Mouse (Mus musculus) hindbrain, postnatal 0 days (tissue): Measurements from ENCODE around the gene Xpo4. TPM values are rescaled to one million over a fixed set of nuclear protein-coding genes. Genes with fewer than 3 reads are reported as not detected.

Source experiments
- ATAC-seq: fragments of 200-750 bp; cut with Nextera tagmentation; 2 replicates; pipeline ENCODE4 v1.8.0; 2017; ENCODE audit warnings: mild to moderate bottlenecking, moderate TSS enrichment, moderate library complexity
- DNase-seq: peaks from one replicate; pipeline ENCODE4 v3.0.0-alpha.2; 2015; ENCODE audit warnings: low spot score
- H3K27ac ChIP-seq: fragments of 300-500 bp; sonication (generic); 2 replicates; pipeline ENCODE4 v1.5.1; 2014; ENCODE audit warnings: mild to moderate bottlenecking
- H3K27me3 ChIP-seq: fragments of 300-500 bp; sonication (generic); 2 replicates; pipeline ENCODE4 v1.6.1; 2014; ENCODE audit warnings: low read length, mixed read lengths; ENCODE audit not compliant: insufficient read depth
- H3K36me3 ChIP-seq: fragments of 300-500 bp; sonication (generic); 2 replicates; pipeline ENCODE4 v1.6.1; 2014; ENCODE audit warnings: low read length, mixed read lengths; ENCODE audit not compliant: insufficient read depth
- H3K4me1 ChIP-seq: fragments of 300-500 bp; sonication (generic); 2 replicates; pipeline ENCODE4 v1.6.1; 2014; ENCODE audit warnings: antibody characterized with exemption, low read length, mixed read lengths; ENCODE audit not compliant: insufficient read depth
- H3K4me2 ChIP-seq: fragments of 300-500 bp; sonication (generic); 2 replicates; pipeline ENCODE4 v1.6.1; 2014; ENCODE audit warnings: low read depth, mild to moderate bottlenecking, low read length, moderate library complexity, mixed read lengths
- H3K4me3 ChIP-seq: fragments of 300-500 bp; sonication (generic); 2 replicates; pipeline ENCODE4 v1.5.1; 2014; ENCODE audit warnings: low read length
- H3K9ac ChIP-seq: fragments of 300-500 bp; sonication (generic); replicated peaks from 2 replicates; pipeline ENCODE4 v1.6.1; 2014; ENCODE audit warnings: mild to moderate bottlenecking, low read length, moderate library complexity, mixed read lengths
- H3K9me3 ChIP-seq: fragments of 300-500 bp; sonication (generic); 2 replicates; pipeline ENCODE4 v1.6.1; 2016; ENCODE audit warnings: low read length, mixed read lengths
- CTCF ChIP-seq: IDR thresholded peaks from 2 replicates; pipeline ENCODE4 v1.5.1; 2016; ENCODE audit warnings: antibody characterized with exemption, control low read depth, low read depth
- WGBS: fragments of 180-500 bp; shearing (Covaris S2); extraction: QIAGEN DNeasy Blood & Tissue Kit; methylation state at CpG from one replicate; pipeline ENCODE4 v1.1.7; 2014; 5-methylcytosine and 5-hydroxymethylcytosine counted together
- polyA plus RNA-seq: library from polyadenylated mRNA; unstranded; fragments of >200 nt; fragmentation: Nextera tagmentation; extraction: Ambion mirVana; gene quantifications from 2 replicates; pipeline ENCODE4 v1.2.1, GENCODE M21; 2015
- total RNA-seq: library from RNA; depleted of rRNA; stranded (reverse); fragments of >200 nt; gene quantifications from 2 replicates; pipeline ENCODE4 v1.2.3, GENCODE M21; 2014; rRNA removed

The Xpo4 gene
- total and polyA plus RNA-seq, 2 experiments from 2014 or later, result 10.1 to 12.4 TPM

GRCm38 (mm10) chr14:57529086-57529785 lies 136.0 kb downstream of the Xpo4 start:
- TF ChIP-seq CTCF, result no peak
- H3K36me3 ChIP-seq, result no peaks in the 10 kb centered on the region
- no peak overlapping the region for H3K4me2 ChIP-seq
- no peaks in the 10 kb centered on the region for H3K27me3 ChIP-seq
- peaks cover 5% of the 10 kb centered on the region; the same call in 1 of the 2 replicates for H3K4me1 ChIP-seq
- H3K9me3 ChIP-seq, result no peaks in the 10 kb centered on the region
- 54% methylated on average over 10 of the region's 10 CpGs for WGBS
- ATAC-seq (no peak), DNase-seq (no peak)
- H3K27ac ChIP-seq, result no peak overlapping the region
- no peak overlapping the region for H3K9ac ChIP-seq
- no peak overlapping the region for H3K4me3 ChIP-seq

DNA sequence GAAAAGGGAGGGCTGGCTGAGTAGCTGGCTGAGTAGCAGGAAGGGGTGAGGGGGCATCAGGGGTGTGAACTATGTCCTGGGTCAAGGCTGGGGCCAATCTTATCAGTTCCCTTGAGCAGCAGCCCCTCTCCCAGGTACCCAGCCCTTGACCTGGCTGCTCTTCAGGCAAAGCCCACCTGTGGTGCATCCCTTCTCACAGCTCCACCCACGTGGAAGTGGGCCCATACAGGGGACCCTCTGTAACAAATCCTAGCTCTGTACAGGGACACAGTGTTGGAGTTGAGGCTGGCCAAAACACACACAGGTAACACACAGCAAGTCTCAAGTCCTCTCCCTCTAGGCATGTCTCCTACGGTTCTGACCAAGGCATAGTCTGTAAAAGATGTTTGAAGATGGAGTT lies 137.6 kb downstream of the Xpo4 start:
- no peak overlapping the region for H3K27ac ChIP-seq
- H3K9ac ChIP-seq, result no peak overlapping the region
- H3K36me3 ChIP-seq, result no peaks in the 10 kb centered on the region
- H3K4me1 ChIP-seq, result no peaks in the 10 kb centered on the region
- ATAC-seq (no peak), DNase-seq (no peak)
- no peaks in the 10 kb centered on the region for H3K9me3 ChIP-seq
- no peak for TF ChIP-seq CTCF
- H3K4me2 ChIP-seq, result no peak overlapping the region
- WGBS, result 49% methylated on average over 2 of the region's 2 CpGs
- H3K4me3 ChIP-seq, result no peak overlapping the region
- H3K27me3 ChIP-seq, result no peaks in the 10 kb centered on the region

Other genes with a start within 250 kb of the Xpo4 start
- 15.2 and 16.7 TPM in 2 replicates for gene Ift88, start 241.4 kb downstream of the Xpo4 start, total RNA-seq
- gene Ift88, start 241.4 kb downstream of the Xpo4 start, polyA plus RNA-seq, result 16.3 and 18.4 TPM in 2 replicates
- gene Il17d, start 140.7 kb downstream of the Xpo4 start, total RNA-seq, result 35.5 and 35.8 TPM in 2 replicates
- 5.9 and 6.1 TPM in 2 replicates for gene Il17d, start 140.7 kb downstream of the Xpo4 start, polyA plus RNA-seq
- gene Eef1akmt1, start 93.8 kb downstream of the Xpo4 start, total RNA-seq, result 21.6 and 32.9 TPM in 2 replicates
- 69.9 and 71.2 TPM in 2 replicates for gene Eef1akmt1, start 93.8 kb downstream of the Xpo4 start, polyA plus RNA-seq
- gene Gm49361, start 80.7 kb upstream of the Xpo4 start, total RNA-seq, result 0.16 and 6.4 TPM in 2 replicates
- gene Gm49361, start 80.7 kb upstream of the Xpo4 start, polyA plus RNA-seq, result not detected in 2 replicates
- gene Lats2, start 93.0 kb upstream of the Xpo4 start, total RNA-seq, result 6.4 and 14.1 TPM in 2 replicates
- 5.8 and 6.2 TPM in 2 replicates for gene Lats2, start 93.0 kb upstream of the Xpo4 start, polyA plus RNA-seq
- gene Sap18, start 132.8 kb upstream of the Xpo4 start, total RNA-seq, result 12.7 and 40.4 TPM in 2 replicates
- gene Sap18, start 132.8 kb upstream of the Xpo4 start, polyA plus RNA-seq, result 32.5 and 36.4 TPM in 2 replicates
- 8.3 and 8.9 TPM in 2 replicates for gene Ska3, start 160.8 kb upstream of the Xpo4 start, total RNA-seq
- gene Ska3, start 160.8 kb upstream of the Xpo4 start, polyA plus RNA-seq, result 6.6 and 9.2 TPM in 2 replicates
- gene Mrpl57, start 160.8 kb upstream of the Xpo4 start, total RNA-seq, result 73.8 and 89.8 TPM in 2 replicates
- gene Mrpl57, start 160.8 kb upstream of the Xpo4 start, polyA plus RNA-seq, result 209 and 216 TPM in 2 replicates
- gene Zdhhc20, start 224.8 kb upstream of the Xpo4 start, total RNA-seq, result 18.6 and 29.8 TPM in 2 replicates
- 34.6 and 37.2 TPM in 2 replicates for gene Zdhhc20, start 224.8 kb upstream of the Xpo4 start, polyA plus RNA-seq